Mouse (Mus musculus) gastrocnemius, postnatal 14 days (tissue): Measurements from ENCODE around the gene Aurkaip1. TPM values are rescaled to one million over a fixed set of nuclear protein-coding genes. Genes with fewer than 3 reads are reported as not detected.

Source experiments
- DNase-seq: peaks from one replicate; pipeline ENCODE4 v3.0.0; 2021; ENCODE audit warnings: mixed read lengths
- intact Hi-C: fragments of 180-260 bp; cut with DNase I; formaldehyde crosslinking; loops from one replicate; pipeline ENCODE4 v1.15.1; 2025; ENCODE audit warnings: low total_unique reads
- total RNA-seq, 2 experiments: library from RNA; stranded (reverse); gene quantifications; 2 replicates each; pipeline ENCODE4 v1.2.3; 2021

Aurkaip1 gene
- total RNA-seq, 2 experiments from 2014 or later, result 78.8 to 80.8 TPM

DNA sequence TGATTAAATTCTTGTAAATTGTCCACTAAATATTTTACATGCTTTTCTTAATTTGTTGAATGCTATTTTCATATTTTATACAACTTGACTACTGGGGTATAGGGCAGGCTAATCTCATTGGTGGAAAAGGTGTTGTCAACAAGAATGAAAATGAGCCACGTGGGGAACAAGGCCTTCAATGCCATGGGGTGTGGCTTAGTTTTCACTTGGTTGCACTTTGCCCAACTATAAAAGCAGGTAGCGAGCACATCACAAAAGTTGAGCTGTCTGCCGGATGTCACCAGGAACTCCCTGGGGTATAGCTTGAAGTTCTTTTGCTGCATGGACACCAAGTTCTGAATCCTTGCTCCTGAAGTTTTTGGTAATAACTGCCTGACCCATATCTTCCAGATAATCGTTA lies 13.5 kb upstream of the Aurkaip1 start:
- intact Hi-C loops, result no loop called here
- DNase-seq, result no peak

DNA sequence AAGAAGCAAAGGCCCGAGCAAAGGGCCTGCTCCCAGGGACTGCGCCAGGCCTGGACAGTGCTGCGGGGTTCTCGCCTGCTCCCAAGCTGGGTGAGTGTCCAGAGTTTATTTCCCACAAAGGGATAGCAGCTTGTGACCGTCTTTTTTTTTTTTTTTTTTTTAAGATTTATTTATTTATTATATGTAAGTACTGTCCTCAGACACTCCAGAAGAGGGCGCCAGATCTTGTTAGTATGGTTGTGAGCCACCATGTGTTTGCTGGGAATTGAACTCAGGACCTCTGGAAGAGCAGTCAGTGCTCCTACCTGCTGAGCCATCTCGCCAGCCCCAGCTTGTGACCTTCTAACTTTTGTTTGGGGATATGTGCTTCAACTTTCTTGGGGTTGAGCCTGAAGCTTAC lies 10.0 kb upstream of the Aurkaip1 start:
- intact Hi-C loops, result no loop called here
- DNase-seq, result peak; percentile 17

DNA sequence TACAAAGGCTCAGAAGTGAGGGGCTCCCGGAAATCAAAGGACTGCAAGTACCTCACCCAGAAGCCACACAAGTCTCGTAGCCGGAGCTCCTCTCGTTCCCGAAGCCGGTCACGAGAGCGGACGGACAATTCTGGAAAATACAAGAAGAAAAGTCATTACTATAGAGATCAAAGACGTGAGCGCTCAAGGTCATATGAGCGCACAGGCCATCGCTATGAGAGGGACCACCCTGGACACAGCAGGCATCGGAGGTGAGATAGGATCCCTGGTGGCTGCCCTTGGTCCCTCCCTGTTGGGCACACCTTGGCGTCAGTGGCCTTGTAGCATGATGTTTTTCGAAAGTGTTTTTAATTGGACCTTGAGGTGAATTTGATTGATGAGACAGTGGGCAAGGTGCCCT lies 7.6 kb upstream of the Aurkaip1 start:
- intact Hi-C loops, result no loop called here

DNA sequence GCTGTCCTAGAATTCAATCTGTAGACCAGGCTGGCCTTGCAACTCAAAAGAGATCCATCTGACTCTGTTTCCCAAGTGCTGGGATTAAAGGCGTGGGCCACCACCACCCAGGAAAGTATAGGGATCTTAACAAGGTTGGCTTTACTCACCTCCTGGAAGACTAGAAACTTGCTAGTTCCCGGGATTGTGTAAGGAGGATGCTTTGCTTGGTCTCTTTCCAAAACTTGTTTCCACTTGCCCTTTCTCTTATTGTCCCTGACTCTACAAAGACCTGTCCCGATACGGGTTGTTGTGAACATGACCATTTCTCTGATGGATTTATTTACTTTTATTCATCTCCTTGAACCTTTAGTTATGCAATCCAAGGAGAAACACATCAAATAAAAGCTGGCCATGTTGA lies 1.2 kb upstream of the Aurkaip1 start:
- no peak for DNase-seq
- intact Hi-C loops, result no loop called here

More for the DNA sequence above, 7.6 kb upstream of the Aurkaip1 start:
- DNase-seq, result no peak

DNA sequence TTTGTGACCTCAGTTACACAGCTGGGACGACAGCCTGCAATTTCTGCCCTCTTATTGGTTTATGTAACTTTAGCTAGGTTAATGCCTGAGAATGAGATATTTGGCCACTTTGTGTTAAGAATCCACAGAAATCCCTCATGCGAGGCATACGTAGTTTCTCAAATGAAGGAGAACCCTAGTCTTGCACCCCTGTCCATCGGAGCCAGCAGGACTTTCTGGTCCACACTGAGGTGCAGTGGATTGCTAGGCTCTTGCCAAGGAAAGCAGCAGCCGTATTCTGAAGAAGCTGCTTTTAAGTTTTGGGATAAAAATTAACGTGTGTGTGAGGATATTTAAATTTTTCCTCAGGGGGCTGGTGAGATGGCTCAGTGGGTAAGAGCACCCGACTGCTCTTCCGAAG lies 476 bp upstream of the Aurkaip1 start:
- intact Hi-C loops, result no loop called here
- DNase-seq, result no peak

DNA sequence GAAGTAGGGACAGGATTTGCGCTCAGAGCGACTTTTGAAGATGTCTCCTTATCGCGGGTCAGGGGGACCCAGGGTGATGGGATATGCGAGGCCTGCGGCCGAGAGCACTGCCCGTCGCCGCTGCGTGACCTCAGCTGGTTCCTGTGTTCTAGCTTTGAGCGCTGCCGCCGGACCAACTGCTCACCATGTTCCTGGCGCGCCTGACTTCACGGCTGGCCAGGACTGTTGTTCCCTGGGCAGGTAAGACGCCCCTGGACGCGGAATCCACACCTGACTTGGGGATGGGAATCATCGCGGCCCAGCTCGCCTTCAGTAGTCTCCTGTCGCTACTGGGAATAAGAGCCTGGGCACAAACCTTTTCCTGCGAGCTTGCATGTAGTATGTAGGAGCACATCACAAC lies 759 bp downstream of the Aurkaip1 start:
- peak; percentile 30 for DNase-seq
- intact Hi-C loops, result no loop called here

DNA sequence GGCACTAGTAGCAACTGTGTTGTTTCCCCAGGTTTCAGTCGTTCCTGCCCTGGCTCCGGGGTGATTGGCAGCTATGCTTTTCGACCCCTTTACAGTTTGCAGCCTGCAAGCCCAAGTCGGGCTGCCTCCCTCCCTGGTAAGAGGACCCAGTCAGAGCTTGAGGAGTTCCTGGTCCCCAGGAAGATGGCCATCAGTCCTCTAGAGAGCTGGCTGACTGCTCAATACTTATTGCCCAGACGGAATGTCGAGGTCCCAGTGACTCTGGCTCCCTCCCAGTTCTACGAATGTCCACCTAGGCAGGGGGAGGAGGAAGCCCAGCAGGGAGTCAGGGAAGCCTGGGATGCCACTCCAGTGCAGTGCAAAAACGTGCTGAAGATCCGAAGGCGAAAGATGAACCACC lies 1.2 kb downstream of the Aurkaip1 start:
- DNase-seq, result peak; percentile 9
- intact Hi-C loops, result no loop called here

DNA sequence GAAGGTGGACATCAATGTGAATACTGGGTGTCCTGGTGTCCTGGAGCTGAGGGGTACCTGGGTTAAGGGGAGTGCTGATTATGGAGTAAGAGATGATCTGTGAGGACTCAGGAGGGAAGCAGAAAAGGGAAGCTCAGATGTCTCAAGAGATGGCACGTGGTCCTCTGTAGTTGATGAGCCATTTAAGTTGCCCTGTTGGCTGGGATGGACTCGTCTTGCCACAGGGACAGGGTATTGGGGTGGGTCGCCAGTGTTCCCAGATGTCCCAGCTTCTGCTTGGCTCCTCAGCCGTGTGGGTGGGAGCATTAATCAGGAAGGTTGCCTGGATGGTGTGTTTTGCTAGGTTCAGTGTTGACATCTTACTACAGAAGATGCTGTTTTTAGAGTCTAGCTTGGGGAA lies 2.2 kb downstream of the Aurkaip1 start:
- DNase-seq, result no peak
- intact Hi-C loops, result no loop called here

DNA sequence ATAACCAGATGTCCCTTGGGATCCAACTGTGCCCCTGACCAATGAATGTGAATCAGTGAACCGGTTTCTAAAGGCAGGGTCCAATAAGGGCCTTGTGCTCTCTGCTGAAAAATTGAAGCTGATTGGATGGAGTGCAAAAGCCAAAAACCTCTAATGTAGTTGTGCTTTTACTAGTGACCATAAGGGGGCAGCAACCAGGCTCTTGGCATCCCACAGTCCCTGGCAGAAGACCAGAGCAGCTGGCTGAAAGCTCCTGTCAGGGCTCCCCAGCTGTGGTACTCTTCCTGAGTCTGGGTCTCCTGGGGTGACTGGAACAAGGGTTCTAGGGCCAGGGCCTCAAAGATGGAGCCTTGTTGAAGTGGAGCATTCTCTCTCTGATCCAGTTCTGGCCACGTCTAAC lies 2.8 kb downstream of the Aurkaip1 start:
- DNase-seq, result peak; percentile 92

DNA sequence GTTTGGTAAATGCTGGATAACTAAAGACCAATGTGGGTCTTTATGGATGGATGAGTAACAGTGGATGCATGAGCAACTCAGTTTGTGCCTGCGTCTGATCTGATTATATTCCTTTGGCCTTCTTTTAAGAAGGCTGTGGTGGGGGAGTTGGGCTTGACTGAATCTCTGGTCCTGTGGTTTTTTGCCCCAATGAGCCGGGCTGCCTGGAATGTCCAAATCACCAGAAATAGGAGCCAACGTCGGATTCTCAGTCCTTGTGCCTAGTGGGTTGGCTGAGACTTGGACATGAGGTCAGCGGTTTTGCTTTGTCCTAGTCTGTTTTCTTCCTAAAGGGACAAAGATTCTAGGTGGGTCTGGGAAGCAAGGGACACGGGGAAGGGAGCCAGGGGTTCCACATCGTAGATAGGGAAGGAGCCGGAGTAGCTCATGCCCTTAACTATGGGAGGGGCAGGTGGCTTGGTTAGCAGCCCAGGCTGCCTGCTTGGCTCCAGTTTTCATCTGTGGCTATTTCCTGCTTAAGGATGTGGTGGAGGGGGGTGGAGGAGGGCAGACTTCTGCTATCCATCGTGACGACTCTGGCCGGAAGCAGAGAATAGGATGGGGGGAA lies 6.4 kb downstream of the Aurkaip1 start:
- intact Hi-C loops, result no loop called here
- DNase-seq, result peak; percentile 71

More for the DNA sequence above, 2.8 kb downstream of the Aurkaip1 start:
- intact Hi-C loops, result no loop called here

DNA sequence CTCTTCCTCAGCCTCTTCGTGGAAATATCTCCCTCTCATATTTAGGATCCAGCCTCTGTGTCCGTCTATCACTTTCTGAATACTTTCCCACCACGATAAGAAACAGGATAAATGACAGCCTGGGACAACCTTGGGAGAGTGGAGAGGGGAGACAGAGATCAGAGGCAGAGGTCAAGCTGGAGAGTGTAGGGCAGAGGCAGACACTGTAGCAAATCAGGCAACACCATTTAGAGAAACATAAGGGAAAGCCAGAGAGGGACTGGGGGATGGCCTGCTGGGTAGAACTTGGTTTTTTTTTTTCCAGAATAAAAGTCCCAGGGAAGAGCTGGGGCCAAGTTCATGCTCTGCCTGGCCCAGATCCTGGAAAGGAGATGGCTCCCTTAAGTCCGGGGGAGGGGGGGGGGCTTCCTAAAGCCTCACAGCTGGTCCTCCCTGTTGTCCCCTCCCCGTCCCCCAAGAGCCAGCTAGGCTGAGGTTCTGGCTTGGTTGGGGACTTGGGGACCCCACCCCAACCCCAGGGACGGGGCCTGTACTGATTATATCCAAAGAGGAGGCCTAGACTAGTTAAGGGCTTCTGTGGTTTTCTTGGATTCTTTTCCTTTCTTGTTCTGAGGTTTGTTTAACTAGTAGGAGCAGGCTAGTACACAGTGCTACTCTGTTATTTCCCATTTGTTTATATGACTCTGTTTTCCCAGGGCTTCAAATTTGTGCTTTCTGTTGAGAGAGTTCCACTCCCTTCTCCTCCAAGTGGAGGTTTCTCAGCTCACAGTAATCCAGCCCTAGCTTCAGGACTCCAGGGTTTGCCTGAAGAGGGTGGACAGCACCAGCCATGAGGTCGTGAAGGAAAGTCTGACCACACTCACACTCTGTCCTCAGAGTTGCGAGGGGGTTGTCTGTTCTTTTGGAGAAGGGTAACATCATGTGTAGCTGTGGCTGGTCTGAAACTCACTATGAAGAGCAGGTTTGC lies 7.4 kb downstream of the Aurkaip1 start:
- intact Hi-C loops, result no loop called here
- peak; percentile 73 for DNase-seq

DNA sequence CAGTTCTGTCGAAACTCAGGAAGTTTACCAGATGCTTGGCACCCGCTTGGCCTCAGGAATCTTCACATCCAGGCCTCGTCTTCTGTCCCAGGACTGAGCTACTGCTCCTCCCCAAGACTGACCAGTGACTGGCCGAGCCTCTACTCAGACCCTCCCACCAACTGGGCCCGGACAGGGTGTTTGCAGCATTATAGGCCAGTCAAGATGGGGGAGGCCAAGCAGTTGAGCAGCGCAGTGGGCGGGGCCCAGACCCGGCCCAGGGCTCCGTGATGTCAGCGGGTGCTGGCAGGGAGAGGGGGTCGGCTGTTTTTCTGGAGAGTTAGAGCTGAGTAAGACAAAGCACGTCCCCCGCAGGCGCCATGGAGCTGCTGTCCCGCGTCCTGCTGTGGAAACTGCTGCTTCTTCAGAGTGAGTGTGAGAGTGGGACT lies 8.4 kb downstream of the Aurkaip1 start, which contains the start of gene Mxra8:
TSS of gene Mxra8 (plus strand) at position 198 of the 428 bp plus-strand sequence.
- intact Hi-C loops, result no loop called here

DNA sequence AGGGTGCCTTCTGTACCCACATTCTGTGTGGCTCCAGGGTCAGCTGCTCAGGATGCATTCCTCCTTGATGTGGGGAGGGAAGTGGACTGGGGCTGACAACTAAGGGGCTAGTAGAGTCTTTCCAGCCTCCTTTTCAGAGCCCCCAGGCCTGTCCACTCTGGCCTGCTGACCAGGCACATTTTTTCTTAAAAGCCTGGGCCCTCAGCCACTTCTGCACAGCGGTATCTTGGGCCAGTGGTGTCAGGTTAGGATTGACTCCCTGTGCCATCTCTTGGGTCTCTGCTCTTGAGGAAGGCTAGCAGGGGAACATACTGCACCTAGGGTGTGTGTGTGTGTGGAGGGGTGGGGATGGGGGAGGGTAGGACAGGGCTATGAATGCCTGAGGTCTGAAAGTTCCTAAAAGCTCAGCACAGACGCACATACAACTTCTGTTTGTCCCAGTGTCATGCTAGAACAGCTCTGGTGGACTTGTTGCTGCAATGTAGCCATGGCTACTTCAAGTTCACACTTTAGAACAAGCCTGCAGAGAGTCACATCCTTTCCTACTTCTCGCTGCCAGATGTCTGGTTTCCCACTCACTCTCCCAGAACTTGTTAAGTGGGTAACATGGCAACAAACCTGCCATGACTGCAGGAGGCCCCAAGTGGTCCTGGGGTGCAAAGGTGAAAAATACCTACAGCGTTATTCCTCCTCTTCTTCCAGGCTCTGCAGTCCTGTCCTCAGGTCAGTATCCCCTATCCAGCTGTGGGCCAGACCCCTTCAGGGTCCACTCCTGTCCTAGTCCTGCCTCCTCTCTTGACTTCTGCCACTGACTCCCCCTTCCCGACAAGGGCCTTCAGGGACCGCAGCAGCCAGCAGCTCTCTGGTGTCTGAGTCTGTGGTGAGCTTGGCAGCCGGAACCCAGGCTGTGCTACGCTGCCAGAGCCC lies 9.3 kb downstream of the Aurkaip1 start:
- intact Hi-C loops, result no loop called here
- DNase-seq, result peak; percentile 56

More for the DNA sequence above, 8.4 kb downstream of the Aurkaip1 start, which contains the start of gene Mxra8:
- DNase-seq, result peak; percentile 95

DNA sequence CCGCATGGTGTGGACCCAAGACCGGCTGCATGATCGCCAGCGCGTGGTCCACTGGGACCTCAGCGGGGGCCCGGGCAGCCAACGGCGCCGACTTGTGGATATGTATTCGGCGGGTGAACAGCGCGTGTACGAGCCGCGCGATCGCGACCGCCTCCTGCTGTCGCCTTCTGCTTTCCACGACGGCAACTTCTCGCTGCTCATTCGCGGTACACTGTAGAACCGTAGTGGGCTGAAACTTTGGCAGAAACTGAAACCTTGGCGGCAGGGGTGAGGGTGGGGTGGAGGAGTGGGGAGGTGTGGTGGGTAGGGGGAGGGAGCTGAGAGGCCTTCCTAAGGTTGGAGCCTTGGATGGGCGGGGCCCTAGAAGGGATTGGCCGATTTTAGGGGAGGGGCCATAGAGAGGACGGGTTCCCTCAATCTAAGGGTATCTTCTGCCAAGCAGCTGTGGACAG lies 10.0 kb downstream of the Aurkaip1 start:
- intact Hi-C loops, result no loop called here
- DNase-seq, result peak; percentile 72

DNA sequence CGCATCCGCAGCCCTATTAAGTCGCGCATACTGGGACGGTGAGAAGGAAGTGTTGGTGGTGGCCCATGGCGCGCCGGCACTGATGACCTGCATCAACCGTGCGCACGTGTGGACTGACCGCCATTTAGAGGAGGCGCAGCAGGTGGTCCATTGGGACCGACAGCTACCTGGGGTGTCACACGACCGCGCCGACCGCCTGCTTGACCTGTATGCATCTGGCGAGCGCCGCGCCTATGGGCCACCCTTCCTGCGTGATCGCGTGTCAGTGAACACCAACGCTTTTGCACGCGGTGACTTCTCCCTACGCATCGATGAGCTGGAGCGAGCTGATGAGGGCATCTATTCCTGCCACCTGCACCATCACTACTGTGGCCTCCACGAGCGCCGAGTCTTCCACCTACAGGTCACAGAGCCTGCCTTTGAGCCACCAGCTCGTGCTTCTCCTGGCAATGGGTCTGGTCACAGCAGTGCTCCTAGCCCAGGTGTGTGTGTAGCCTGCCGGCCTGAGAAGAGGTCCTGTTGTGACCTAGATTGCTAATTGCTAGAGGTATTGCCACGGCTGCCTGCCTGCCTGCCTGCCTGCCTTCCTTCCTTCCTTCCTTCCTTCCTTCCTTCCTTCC lies 10.7 kb downstream of the Aurkaip1 start:
- intact Hi-C loops, result no loop called here
- peak; percentile 11 for DNase-seq

DNA sequence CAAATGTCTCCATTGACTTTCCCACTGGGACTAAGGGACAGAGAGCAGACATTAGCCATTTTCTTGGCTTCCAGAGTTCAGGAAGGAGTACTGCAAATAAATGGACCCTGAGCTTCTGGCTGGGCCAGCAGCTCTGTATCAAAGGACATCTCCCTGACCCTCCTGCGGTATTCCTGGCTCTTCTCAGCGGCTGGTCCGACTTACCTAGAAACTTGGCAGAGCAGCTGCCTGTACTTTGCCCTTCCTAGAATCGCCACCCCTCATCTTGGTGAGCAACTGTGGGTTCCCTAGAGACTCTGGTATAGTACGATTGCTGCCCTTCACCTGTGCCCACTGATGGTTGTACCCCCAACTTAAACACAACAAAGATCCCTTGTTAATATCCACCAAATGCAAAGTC lies 12.2 kb downstream of the Aurkaip1 start:
- DNase-seq, result no peak
- intact Hi-C loops, result no loop called here

DNA sequence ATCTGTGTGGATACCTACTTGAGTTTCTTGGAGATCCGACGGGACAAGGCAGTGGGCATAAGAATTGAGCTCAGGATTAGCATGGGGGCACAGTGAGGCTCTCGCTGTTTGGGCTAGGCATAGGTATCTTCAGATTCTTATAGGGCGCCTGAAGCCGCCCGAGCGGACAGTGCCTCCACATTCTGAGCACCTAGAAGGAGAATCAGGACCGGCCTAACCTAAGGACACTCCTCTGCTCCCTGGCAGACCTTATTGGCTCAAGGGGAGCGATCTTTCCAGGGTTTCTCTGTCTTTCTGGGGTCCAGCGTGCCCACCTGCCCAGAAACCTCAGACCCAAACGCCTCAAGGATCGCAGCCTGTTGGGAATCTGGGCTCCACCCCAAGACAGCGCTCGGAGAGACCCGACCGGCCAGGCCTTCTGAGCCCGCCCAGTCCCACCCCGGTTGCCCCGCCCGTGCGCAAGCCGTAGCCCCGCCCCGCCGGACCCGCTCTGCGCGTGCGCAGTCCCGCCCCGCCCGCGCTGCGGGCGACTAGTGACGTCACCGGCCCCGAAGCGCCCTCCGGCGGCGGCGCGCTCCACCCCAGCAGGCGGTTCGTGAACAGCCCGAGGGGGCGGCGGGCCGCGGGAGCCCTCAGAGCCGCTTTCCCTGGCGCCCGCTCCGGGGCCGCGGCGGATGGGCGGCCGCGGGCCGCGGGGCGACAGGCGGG lies 16.0 kb downstream of the Aurkaip1 start, which contains the start of gene Dvl1:
TSS of gene Dvl1 (plus strand) at position 532 of the 708 bp plus-strand sequence.
- peak; percentile 95 for DNase-seq
- intact Hi-C loops, result no loop called here

DNA sequence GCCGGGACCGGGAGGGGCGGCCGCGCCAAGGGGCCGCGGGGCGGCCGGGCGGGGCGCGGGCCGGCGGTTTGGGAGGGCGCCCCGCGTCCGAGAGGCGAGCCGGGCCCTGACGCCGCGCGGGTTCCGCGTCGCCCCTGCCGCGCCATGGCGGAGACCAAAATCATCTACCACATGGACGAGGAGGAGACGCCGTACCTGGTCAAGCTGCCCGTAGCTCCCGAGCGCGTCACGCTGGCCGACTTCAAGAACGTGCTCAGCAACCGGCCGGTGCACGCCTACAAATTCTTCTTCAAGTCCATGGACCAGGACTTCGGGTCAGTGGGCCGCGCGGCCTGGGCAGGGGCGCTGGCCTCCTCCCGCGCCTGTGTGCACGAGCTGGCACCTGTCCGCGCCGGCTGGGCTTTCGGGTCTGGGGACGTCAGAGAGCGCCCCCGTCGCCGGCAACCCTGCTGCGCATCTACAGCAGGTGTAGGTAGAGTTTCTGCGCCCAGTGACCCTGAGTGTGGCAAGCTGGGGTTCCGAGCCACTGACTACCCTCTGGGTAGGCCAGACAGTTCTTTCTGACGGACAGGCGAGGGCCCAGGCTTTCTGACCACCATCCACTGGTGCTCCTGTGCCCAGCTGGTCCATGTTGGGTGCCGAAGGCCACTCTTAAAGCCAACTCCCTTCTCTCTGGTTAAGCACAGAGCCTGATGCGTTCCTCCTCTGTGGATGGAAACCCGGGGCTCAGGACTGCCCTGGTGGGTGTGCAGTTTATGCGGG lies 16.7 kb downstream of the Aurkaip1 start:
- intact Hi-C loops, result no loop called here

More for the DNA sequence above, 16.7 kb downstream of the Aurkaip1 start:
- DNase-seq, result peak; percentile 48
